ENCODE assay signal across 13 mouse cellular contexts in the genomic region with DNA sequence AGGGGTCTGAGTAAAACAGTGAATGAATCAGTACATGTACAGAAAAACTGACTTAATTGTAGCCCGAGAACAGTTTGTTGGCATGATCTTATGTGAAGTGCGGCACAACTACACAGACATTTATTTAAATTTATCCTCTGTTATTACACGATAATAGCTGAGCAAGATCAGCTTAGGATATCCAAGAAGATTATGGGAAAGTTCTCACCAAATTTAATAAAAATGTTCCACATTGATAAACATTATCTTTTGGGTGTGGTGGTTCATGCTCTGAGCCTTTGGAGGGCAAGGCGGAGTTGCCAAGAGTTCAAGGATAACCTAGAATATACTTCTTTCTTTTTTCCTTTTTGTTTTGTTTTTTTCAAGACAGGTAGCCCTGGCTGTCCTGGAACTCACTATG.
"Had no signal": no experiment of that assay in that cellular context is flagged by ENCODE, and none has a peak within 500 bp of the region (broad histone marks: within the 10 kb centered on the region; RNA-seq: fewer than 3 reads in every experiment).

No protein-coding gene starts in this region.

- H3K4me2 ChIP-seq: limb, embryonic 15.5 days; lung, embryonic 14.5 days; midbrain, embryonic 12.5 days had no signal

- H3K27me3 ChIP-seq: limb, embryonic 15.5 days; megakaryocyte, embryonic 14.5 days; midbrain, embryonic 12.5 days had no signal

- H3K9me3 ChIP-seq: limb, embryonic 15.5 days; megakaryocyte, embryonic 14.5 days; midbrain, embryonic 12.5 days had no signal

- H3K9ac ChIP-seq: limb, embryonic 15.5 days; lung, embryonic 14.5 days had no signal

- H3K27ac ChIP-seq: kidney, postnatal 0 days; limb, embryonic 15.5 days; macrophage; midbrain, embryonic 12.5 days had no signal

- ATAC-seq: midbrain, embryonic 16.5 days had no signal

- H3K4me3 ChIP-seq: limb, embryonic 15.5 days; midbrain, embryonic 12.5 days had no signal

- DNase-seq: kidney, adult 11 months; kidney, adult 9 months; kidney, postnatal 36 days; lung, embryonic 14.5 days; lung, postnatal 14 days; right cerebral cortex, postnatal 25 days; thymus, postnatal 4 days had no signal
